Mouse (Mus musculus) frontal cortex, adult 2 months (tissue): ENCODE results near the gene Il10. TPM values are rescaled to one million over a fixed set of nuclear protein-coding genes. Genes with fewer than 3 reads are reported as not detected.
"Not testable (repeated sequence)": the region's sequence is repeated elsewhere in the genome, so short reads cannot be mapped to it uniquely, and the experiment has no call there.

Experiments
- DNase-seq, 2 experiments: peaks; one replicate each; pipeline ENCODE4 v3.0.0; 2022; ENCODE audit warnings: low spot score in 1 of 2; ENCODE audit errors: extremely low spot score in 1 of 2
- polyA plus RNA-seq: library from polyadenylated mRNA; depleted of rRNA; stranded (reverse); fragments of >200 nt; gene quantifications from 2 replicates; pipeline ENCODE4 v1.2.3, GENCODE M21; 2012

Il10 gene
- polyA plus RNA-seq, 1 experiment, result not detected

DNA sequence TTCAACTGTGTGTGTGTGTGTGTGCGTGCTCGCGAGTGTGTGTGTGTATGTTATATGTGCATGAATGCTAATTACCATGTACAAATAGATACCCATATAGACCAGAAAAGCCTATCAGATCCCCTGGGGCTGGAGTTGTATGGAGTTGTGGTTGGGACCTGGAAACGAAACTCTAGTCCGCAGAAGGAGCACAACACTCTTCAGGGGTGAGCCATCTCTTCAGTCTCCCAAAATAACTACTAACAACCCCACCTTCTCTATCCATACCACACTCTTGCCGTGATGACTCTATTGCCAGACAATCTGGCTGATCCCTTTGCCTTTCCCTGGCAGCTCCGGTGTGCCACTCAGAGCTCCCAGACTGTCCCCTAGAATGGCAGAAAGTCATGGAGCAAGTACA lies 3.8 kb upstream of the Il10 start:
- no peak for DNase-seq

DNA sequence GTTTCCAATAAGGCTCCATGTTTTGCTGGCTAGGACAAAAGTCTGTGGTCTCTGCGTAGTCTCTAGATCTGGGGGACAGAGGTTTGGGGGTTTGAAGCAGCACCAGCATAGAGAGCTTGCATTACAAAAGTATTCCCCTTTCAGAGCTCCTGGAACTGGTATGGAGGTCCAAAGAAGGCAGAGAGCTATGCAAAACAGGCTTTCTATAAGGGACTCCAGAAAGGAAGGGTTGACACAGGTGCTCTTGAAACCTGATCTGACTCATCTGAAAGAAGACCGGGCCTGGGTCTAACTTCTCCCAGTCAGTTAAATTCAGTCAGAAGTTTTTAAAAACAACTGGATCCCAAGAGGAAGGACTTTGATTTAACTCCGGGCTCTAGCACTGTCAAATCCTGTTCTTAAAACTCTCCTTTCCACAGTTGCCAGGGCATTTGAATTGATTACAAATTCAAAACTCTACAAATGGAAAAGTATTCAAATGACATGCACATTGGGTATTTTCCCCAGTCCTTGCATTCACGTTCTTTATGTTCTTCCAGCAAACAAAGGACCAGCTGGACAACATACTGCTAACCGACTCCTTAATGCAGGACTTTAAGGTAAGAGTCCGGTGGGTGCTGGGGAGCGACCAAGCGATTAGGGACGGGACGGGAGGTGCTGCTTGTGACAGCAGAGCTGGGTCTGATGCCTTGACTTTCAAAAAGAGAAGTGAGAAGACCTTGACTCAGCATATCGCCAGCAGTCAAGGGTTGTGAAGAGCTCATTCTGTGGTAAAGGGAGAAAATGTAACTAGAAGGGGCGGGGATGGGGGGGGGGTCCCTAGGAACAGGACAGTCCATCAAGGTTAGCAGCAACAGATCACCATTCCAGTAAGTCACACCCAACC lies 1.0 kb downstream of the Il10 start:
- DNase-seq, result no peak

DNA sequence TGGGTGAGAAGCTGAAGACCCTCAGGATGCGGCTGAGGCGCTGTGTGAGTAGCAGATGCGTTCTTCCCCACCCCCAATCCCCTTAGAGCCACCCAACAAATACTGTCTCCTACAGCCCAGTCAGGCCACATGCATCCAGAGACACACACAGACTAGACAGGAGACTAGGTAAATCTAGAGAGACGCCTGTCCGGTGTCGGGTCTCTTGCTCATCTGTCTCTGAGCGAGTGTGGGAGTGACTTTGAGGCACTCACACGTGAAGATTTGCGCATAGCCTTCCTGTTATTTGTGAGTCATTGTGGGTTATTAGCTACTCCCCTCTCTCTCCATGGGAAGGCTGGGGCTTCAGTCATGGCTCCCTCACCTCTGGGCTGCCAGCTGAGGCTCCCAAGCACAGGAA lies 1.8 kb downstream of the Il10 start:
- no peak for DNase-seq

DNA sequence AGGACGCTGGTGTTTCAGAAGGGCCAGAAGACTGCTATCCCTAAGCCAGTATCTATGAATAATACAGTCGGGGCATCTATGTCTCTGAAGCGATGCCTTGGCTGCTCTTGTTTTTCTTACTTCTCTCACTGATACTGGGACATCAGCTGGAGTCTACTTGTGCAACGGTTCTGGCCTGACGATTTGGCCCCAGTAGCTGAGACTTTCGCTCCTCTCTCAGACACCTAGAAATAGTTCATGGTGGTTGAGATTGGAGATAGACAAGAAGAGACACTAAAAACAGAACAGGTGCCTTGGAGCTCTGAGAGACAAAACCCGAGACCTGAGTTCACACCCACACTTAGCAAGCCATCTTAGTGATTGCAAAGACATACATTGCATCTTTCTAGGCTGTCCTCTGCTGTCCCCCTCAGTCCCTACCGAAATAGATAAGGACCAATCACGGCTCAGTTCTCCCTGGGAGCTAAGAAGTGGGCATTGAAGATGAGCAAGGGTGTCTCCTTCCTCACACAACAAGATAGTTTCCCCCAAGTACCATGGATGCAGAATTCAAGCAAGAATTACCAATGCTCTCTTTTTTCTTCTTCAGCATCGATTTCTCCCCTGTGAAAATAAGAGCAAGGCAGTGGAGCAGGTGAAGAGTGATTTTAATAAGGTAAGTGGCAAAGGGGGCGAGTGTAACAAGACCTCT lies 2.4 kb downstream of the Il10 start:
- no peak for DNase-seq

GRCm38 (mm10) chr1:131022591-131023249 lies 3.1 kb downstream of the Il10 start:
- no peak for DNase-seq

GRCm38 (mm10) chr1:131023250-131023858 lies 3.7 kb downstream of the Il10 start:
- DNase-seq, result not testable (repeated sequence)

GRCm38 (mm10) chr1:131024900-131025842 lies 5.5 kb downstream of the Il10 start:
- no peak for DNase-seq

GRCm38 (mm10) chr1:131025843-131026190 lies 6.2 kb downstream of the Il10 start:
- no peak for DNase-seq

GRCm38 (mm10) chr1:131029215-131029614 lies 9.6 kb downstream of the Il10 start:
- DNase-seq, result no peak

DNA sequence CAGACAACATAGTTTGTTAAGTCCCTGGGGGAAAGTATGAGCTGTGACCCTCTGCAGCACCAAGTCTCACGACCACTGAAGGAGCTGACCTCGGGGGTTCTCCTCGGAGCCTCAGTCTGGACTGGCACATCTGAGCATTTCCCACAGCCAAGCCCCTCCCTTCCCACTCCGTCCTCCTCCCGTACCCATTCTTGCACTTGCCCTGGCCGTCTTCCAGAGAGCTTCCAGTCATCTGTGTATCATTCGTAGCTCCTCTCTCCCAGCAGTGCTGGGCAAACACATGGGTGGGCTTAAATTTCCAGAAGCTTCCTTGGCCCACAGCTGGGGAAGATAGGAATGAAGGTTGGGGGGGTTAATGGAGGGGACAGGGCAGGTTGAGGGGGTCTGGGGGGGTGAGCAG lies 10.6 kb downstream of the Il10 start:
- no peak for DNase-seq

DNA sequence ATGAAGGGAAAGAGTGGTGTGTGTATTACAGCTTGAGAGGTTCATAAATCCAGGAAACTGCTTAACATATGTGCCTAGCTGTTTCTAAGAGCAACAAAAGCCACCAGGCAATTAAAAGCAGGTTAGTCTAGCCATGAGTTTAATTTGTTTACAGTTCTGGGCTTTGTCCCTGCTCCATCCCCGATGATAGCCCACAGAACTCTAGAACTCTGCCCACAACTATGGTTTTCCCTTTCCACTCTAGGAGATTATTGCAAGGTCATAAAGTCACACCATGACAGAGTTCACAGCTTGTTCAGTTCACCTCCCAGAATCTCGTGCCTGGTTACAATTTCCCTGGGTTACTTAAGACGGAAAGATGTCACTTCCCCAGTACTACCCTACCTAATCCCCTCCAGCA lies 11.6 kb downstream of the Il10 start:
- DNase-seq, result no peak

GRCm38 (mm10) chr1:131038001-131038400 lies 18.4 kb downstream of the Il10 start:
- DNase-seq, result no peak

DNA sequence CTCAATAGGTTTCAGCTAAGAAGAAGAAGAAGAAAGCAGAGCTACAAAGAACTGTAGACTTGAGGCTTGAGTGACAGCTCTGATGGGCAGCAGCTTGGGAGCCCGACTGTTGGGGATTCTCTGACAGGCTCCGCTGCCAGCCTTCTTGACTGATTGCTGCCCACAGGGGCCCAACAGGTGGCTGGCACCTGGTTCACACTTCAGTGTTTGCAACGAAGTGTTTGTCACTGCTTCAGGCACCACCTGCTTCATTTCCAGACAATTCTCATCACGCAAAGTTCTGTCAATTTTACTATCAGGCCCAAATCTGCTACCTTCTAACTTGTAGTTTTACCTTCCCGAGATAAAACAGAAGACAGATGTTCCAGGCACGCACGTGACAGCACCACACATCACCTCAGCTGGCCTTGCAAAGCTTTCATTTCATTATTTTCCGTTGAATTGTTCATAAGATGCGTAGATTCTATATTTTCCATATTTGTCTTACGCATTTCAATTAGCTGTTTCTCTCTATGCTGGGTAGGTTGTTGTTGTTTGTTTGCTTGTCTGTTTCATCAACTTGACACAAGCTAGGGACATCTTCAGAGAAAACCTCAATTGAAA lies 18.9 kb downstream of the Il10 start:
- no peak for DNase-seq

GRCm38 (mm10) chr1:131039479-131039878 lies 19.8 kb downstream of the Il10 start:
- no peak for DNase-seq

GRCm38 (mm10) chr1:131042263-131042662 lies 22.6 kb downstream of the Il10 start:
- no peak for DNase-seq

DNA sequence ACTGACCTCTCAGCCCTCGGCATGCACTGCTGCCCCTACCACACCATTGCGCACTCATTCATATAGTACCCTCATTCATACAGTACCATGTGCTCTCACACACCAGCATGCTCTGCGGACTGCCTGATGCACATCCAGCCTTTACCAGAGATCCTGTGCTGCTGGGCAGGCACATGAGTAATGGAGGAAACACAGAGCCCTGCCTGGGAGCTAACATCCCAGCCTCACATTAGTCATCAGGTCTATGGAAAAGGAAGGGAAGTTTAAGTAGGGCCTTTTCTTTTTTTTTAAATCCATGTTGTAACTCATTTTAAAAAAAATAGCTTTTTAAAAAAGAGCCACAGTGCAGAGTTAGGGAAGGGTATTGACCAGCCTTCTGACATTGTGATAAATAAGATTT lies 23.1 kb downstream of the Il10 start:
- DNase-seq, result no peak

GRCm38 (mm10) chr1:131043636-131044035 lies 24.0 kb downstream of the Il10 start:
- no peak for DNase-seq

DNA sequence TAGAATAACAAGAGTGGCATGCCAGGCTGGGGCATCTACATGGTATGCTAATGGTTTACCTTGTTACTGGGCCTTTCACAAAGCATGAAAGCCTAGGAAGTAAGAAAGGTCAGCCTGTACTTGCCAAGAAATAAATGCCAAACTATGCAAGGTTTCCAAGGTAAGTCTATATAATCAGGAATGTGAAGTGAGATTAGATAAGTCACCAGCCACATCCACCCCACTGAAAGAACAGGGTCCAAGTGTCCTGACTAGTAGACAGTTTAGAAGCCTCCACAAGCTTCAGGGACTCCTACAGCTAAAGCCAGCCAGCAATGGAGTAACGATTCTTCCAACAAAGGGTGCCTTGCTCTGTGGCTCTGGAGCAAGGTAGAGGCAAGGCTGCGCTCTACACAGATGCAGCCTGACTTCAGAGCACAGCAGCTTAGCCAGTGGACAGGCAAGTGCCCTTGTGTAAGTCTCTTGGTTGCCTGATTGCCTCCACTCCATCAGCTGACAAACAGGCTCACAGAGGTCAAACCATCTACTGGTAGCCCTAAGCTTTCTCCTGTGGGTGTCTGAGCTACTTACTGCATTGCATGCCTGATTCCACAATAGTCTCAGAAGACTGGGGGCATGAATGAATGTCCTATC lies 26.2 kb downstream of the Il10 start:
- DNase-seq, result no peak

DNA sequence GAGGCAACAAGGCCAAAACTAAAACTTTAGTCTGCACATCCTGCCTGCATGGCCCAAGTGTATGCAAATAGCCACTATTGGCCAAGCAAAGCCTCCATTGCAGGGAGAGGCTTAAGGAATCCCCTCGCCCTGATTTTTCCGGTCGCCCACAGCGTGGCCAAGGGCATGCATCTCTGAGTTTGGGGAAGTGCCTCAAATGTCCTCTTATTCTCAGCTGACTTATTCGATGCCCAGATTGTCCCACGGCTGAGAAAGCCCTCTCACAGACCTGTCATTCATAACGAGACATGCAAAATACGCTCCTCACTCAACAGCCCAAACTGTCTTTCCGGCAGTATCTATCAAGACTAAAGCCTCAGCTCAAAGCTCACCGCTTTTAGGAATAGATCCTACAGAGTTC lies 27.0 kb downstream of the Il10 start:
- DNase-seq, result no peak
